Mouse (Mus musculus) hindbrain, embryonic 14.5 days (tissue): ENCODE measurements around the gene 2700081O15Rik. TPM values are rescaled to one million over a fixed set of nuclear protein-coding genes. Genes with fewer than 3 reads are reported as not detected.
"Not testable (repeated sequence)": the region's sequence is repeated elsewhere in the genome, so short reads cannot be mapped to it uniquely, and the experiment has no call there.

ENCODE experiments used
- ATAC-seq: fragments of 200-750 bp; cut with Nextera tagmentation; 2 replicates; pipeline ENCODE4 v1.8.0; 2017; ENCODE audit warnings: moderate number of reproducible peaks, mild to moderate bottlenecking, moderate TSS enrichment, moderate library complexity; ENCODE audit not compliant: low FRiP score
- DNase-seq: peaks from one replicate; pipeline ENCODE4 v3.0.0-alpha.2; 2015; ENCODE audit warnings: low spot score
- H3K27ac ChIP-seq: fragments of 300-500 bp; sonication (generic); 2 replicates; pipeline ENCODE4 v1.5.1; 2014; ENCODE audit warnings: mild to moderate bottlenecking, moderate library complexity
- H3K27me3 ChIP-seq: fragments of 300-500 bp; sonication (generic); 2 replicates; pipeline ENCODE4 v1.6.1; 2014; ENCODE audit warnings: mild to moderate bottlenecking, low read length, mixed read lengths; ENCODE audit not compliant: control insufficient read depth, insufficient read depth
- H3K36me3 ChIP-seq: fragments of 300-500 bp; sonication (generic); replicated peaks from 2 replicates; pipeline ENCODE4 v1.6.1; 2014; ENCODE audit not compliant: control insufficient read depth, insufficient read depth
- H3K4me1 ChIP-seq: fragments of 300-500 bp; sonication (generic); replicated peaks from 2 replicates; pipeline ENCODE4 v1.6.1; 2014; ENCODE audit warnings: antibody characterized with exemption, low read length, mixed read lengths; ENCODE audit not compliant: control insufficient read depth, insufficient read depth
- H3K4me2 ChIP-seq: fragments of 300-500 bp; sonication (generic); replicated peaks from 2 replicates; pipeline ENCODE4 v1.6.1; 2014; ENCODE audit warnings: mild to moderate bottlenecking, moderate library complexity
- H3K4me3 ChIP-seq: fragments of 300-500 bp; sonication (generic); replicated peaks from 2 replicates; pipeline ENCODE4 v1.5.1; 2014; ENCODE audit warnings: mild to moderate bottlenecking, low read length
- H3K9ac ChIP-seq: fragments of 300-500 bp; sonication (generic); 2 replicates; pipeline ENCODE4 v1.6.1; 2014
- H3K9me3 ChIP-seq: fragments of 300-500 bp; sonication (generic); 2 replicates; pipeline ENCODE4 v1.6.1; 2016; ENCODE audit warnings: low read length; ENCODE audit not compliant: control insufficient read depth
- WGBS: fragments of 180-500 bp; shearing (Covaris S2); extraction: QIAGEN DNeasy Blood & Tissue Kit; methylation state at CpG from one replicate; pipeline ENCODE4 v1.1.7; 2014; 5-methylcytosine and 5-hydroxymethylcytosine counted together
- polyA plus RNA-seq: library from polyadenylated mRNA; unstranded; fragments of >200 nt; fragmentation: Nextera tagmentation; extraction: Ambion mirVana; gene quantifications from 2 replicates; pipeline ENCODE4 v1.2.1, GENCODE M21; 2014

2700081O15Rik gene
- polyA plus RNA-seq, 1 experiment from 2014 or later = 15.4 TPM

DNA sequence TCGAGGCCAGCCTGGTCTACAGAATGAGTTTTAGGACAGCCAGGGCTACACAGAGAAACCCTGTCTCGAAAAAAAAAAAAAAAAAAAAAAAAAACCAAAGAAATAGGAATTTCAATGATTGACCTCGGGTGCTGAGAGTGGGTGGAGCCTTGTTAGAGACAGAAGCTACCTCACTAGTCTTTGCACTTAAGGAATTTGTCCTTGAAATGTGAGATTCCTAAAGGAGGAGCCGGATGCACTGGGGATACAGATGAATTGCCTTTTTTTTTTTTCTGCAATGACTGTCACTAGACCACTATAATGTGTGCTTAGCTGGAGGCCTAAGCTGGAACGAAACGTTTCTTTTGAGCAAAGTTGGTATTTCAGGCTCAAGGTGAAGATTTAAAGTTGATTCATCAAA is 28.9 kb upstream of the 2700081O15Rik start:
- Histone ChIP-seq H3K27me3 (no peaks in the 10 kb centered on the region), H3K4me1 (peaks cover 10% of the 10 kb centered on the region; the same call in 1 of the 2 replicates), H3K9me3 (peaks cover 4% of the 10 kb centered on the region; the same call in 1 of the 2 replicates), H3K36me3 (no peaks in the 10 kb centered on the region), H3K4me3 (no peak overlapping the region), H3K9ac (no peak overlapping the region), H3K4me2 (no peak overlapping the region), H3K27ac (no peak overlapping the region)
- no peak for ATAC-seq
- DNase-seq = no peak
- WGBS = 89% methylated on average over 6 of the region's 6 CpGs

- DNase-seq, H3K4me2 ChIP-seq, H3K27ac ChIP-seq, H3K27me3 ChIP-seq, H3K4me1 ChIP-seq, H3K4me3 ChIP-seq, H3K36me3 ChIP-seq, ATAC-seq, H3K9ac ChIP-seq, H3K9me3 ChIP-seq: not testable (repeated sequence)
- 65% methylated on average over 7 of the region's 10 CpGs for WGBS
Measured at GRCm38 (mm10) chr19:7396867-7397826, 20.3 kb upstream of the 2700081O15Rik start.

GRCm38 (mm10) chr19:7398898-7399297 is 18.5 kb upstream of the 2700081O15Rik start:
- not testable (repeated sequence) for DNase-seq, H3K27me3 ChIP-seq, H3K36me3 ChIP-seq, ATAC-seq, H3K9ac ChIP-seq, H3K9me3 ChIP-seq, H3K4me1 ChIP-seq, H3K27ac ChIP-seq, H3K4me2 ChIP-seq, H3K4me3 ChIP-seq
- WGBS = 42% methylated on average over 24 of the region's 24 CpGs

DNA sequence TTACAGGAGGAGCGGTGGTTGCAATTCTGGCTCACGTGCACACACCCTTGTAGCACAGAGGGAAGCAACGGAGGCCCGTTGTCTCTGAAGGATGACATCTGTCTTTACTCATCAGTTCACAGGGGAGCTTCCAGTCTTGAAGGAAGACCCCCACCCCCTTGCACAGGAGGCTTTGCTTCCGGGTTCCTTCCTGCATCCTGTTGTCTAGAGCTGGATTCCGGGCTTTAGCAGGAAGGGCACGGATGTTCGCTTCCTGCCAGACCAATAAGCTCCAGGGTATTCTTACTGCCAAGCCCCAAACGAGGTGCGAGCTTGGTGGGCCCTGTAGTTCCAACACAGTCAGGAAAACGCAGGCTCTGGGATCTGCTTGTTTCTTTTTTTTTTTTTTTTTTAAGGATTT is 16.8 kb upstream of the 2700081O15Rik start:
- Histone ChIP-seq H3K4me3 (no peak overlapping the region), H3K9ac (no peak overlapping the region), H3K27ac (no peak overlapping the region), H3K27me3 (no peaks in the 10 kb centered on the region), H3K4me1 (no peaks in the 10 kb centered on the region), H3K36me3 (no peaks in the 10 kb centered on the region), H3K4me2 (no peak overlapping the region), H3K9me3 (no peaks in the 10 kb centered on the region)
- ATAC-seq (no peak), DNase-seq (no peak)
- whole genome bisulfite sequencing = 82% methylated on average over 11 of the region's 11 CpGs

DNA sequence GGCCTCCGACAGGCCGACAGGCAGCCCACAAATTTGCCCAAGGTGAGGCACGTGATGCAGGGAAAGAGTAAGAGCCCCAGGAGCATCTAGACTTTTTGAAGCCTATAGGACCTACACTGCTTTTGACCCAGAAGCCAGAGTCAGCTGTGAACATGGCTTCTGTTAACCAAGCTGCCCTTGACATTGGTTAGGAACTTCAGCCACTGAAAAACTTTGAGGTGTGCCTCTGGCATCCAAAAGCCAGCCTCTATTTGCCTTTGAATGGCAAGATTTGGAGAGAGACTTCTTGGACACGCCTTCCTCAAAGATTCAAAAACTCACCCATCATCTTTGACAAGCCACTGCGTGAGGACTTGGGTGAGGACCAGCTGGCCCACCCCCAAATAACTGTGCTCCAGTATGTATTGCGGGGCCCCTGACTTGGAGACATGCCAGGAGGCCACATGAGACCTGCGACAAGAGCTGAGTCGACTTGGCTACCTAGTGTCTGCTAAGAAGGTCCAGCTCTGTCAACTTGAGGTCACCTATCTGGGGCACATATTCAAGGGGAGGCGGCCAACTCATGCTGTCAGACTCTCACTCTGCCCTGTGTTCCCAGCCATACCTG is 12.7 kb upstream of the 2700081O15Rik start:
- no peak for ATAC-seq
- no peaks in the 10 kb centered on the region for H3K4me1 ChIP-seq
- H3K4me2 ChIP-seq = no peak overlapping the region
- no peaks in the 10 kb centered on the region for H3K27me3 ChIP-seq
- whole genome bisulfite sequencing = 74% methylated on average over 9 of the region's 9 CpGs
- no peak for DNase-seq
- H3K4me3 ChIP-seq = no peak overlapping the region
- H3K27ac ChIP-seq = no peak overlapping the region
- H3K9ac ChIP-seq = no peak overlapping the region
- H3K9me3 ChIP-seq = no peaks in the 10 kb centered on the region
- H3K36me3 ChIP-seq = no peaks in the 10 kb centered on the region

GRCm38 (mm10) chr19:7412361-7412760 is 5.1 kb upstream of the 2700081O15Rik start:
- no peaks in the 10 kb centered on the region for H3K27me3 ChIP-seq
- ATAC-seq (no peak), DNase-seq (no peak)
- peaks cover 11% of the 10 kb centered on the region for H3K4me1 ChIP-seq
- H3K9ac ChIP-seq = no peak overlapping the region
- H3K36me3 ChIP-seq = no peaks in the 10 kb centered on the region
- no peak overlapping the region for H3K27ac ChIP-seq
- H3K4me2 ChIP-seq = no peak overlapping the region
- H3K9me3 ChIP-seq = no peaks in the 10 kb centered on the region
- no peak overlapping the region for H3K4me3 ChIP-seq
- 57% methylated on average over 2 of the region's 2 CpGs for WGBS

DNA sequence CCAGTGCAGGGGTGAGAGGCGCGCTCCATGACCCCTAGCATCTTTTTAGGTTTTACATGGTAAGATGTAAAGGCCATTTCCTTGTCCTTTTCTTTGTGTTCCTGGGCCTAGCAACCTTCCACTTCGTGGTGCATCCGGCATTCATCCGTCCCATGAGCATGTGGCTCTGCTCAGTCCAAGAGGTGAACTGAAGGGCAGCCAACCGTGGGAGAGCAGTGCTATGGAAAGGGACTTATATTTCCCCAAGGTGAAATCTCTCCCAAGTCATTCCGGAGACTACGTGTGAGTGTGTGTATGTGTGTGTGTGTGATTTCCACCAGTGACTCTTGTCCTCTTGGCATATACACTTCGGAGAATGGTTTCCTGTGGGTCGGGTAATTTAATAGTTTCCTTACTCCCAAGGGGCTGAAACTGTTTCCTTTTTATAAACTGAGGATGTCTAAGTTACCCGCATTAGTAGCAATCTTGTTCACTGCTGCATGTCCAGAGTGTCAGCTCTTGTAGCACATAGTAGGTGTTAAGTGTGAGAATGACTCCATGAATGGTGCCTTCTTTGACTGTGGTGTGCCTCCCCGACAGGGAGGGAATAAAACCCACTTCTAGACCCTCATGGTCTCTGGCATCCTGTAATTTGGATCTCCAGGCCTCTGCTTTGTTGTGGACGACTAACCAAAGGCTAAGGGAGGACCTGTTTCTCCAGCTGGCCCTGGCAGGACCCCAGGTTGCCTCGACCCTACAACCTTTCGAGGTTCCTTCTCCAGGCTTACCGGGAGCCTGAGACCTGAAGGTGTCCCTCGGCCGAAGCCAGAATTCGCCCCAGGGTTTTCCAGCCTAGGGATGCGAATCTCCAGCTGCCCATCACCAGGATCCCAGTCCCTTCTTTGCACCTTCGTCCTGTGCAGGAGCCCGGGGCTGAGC is 1.2 kb upstream of the 2700081O15Rik start:
- Histone ChIP-seq H3K9ac (peak overlapping the region; percentile 100), H3K27me3 (no peaks in the 10 kb centered on the region), H3K9me3 (no peaks in the 10 kb centered on the region), H3K27ac (peak overlapping the region; percentile 100), H3K36me3 (peaks cover 11% of the 10 kb centered on the region), H3K4me2 (peak overlapping the region; percentile 90), H3K4me3 (peak overlapping the region; percentile 81), H3K4me1 (peaks cover 34% of the 10 kb centered on the region)
- no peak for DNase-seq
- 23% methylated on average over 22 of the region's 22 CpGs for WGBS
- ATAC-seq = no peak; the same call in 1 of the 2 replicates

GRCm38 (mm10) chr19:7417911-7418849 is 755 bp downstream of the 2700081O15Rik start:
- Histone ChIP-seq H3K4me3 (peak overlapping the region; percentile 81), H3K27me3 (no peaks in the 10 kb centered on the region), H3K9me3 (no peaks in the 10 kb centered on the region), H3K27ac (peak overlapping the region; percentile 100), H3K4me1 (peaks cover 54% of the 10 kb centered on the region), H3K36me3 (peaks cover 31% of the 10 kb centered on the region), H3K4me2 (peak overlapping the region; percentile 90), H3K9ac (peak overlapping the region; percentile 100)
- WGBS = 0% methylated on average over 50 of the region's 59 CpGs
- peak; percentile 72 for ATAC-seq
- DNase-seq = peak; percentile 88
